Mouse (Mus musculus): ENCODE data around the gene Sept12.

The Sept12 gene

GRCm38 (mm10) chr16:4937351-4938190, 60.1 kb downstream of the Sept12 start:
- no peak for DNase-seq
